ENCODE assay signal across 8 mouse cellular contexts in the genomic region with DNA sequence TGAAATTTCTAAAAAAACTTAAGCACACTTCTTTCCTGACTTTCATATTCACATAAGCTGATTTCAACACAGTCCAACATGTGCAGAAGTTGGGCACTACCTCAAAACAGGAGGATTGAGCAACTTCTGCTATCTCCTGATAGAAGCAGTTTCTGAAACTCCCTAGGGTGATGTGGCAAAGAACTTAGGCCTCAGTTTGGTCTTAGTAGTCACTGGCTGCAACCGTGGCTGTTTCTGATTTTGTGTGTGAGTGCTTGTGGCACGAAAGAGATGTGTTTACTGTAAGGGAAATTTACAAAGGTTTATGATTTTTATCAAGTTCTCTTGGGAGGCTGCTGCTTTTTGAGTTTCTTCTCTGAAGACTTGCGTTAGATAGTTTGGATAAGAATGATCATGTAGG. TPM values are rescaled to one million over a fixed set of nuclear protein-coding genes. Genes with fewer than 3 reads are reported as not detected.
A peak's percentile ranks its signal among the peaks of the same experiment; 100 is the strongest.
DNase-seq lines count a peak whose midpoint lies in the region; ATAC-seq and TF ChIP-seq lines count a peak whose summit lies in the region.

No protein-coding gene starts in this region.

- no peak for TF ChIP-seq CTCF in spleen, adult 2 months (IDR thresholded peaks at IDR 0.05; ENCODE audit: extremely low read depth, insufficient read depth, insufficient read length, insufficient replicate concordance)

- H3K27ac ChIP-seq in spleen, adult 2 months (ENCODE audit: insufficient read depth, low read length) = peak overlapping the region; percentile 98
- peak overlapping the region; percentile 67 to 92; a peak in 3 of 4 replicates for H3K27ac ChIP-seq in heart, embryonic 14.5 days (replicated peaks in 1 of 2; ENCODE audit: control insufficient read depth in 1 of 2, insufficient read depth in 1 of 2, low read depth in 2 of 2, low read length in 2 of 2)
- peak overlapping the region; percentile 96 for H3K27ac ChIP-seq in limb, embryonic 12.5 days
- peak overlapping the region; percentile 93 for H3K27ac ChIP-seq in midbrain, embryonic 12.5 days (replicated peaks)

- no peaks in the 10 kb centered on the region for H3K36me3 ChIP-seq in spleen, adult 2 months (ENCODE audit: control insufficient read depth, insufficient read depth, low read length)
- H3K36me3 ChIP-seq in heart, embryonic 14.5 days (ENCODE audit: control insufficient read depth, insufficient read depth, low read length) = no peaks in the 10 kb centered on the region
- H3K36me3 ChIP-seq in limb, embryonic 12.5 days = no peaks in the 10 kb centered on the region
- H3K36me3 ChIP-seq in midbrain, embryonic 12.5 days = no peaks in the 10 kb centered on the region

- H3K27me3 ChIP-seq in spleen, adult 2 months (ENCODE audit: control insufficient read depth, insufficient read depth, low read length) = no peaks in the 10 kb centered on the region
- no peaks in the 10 kb centered on the region for H3K27me3 ChIP-seq in heart, embryonic 14.5 days (ENCODE audit: control insufficient read depth, insufficient read depth, low read length)
- no peaks in the 10 kb centered on the region for H3K27me3 ChIP-seq in limb, embryonic 12.5 days
- H3K27me3 ChIP-seq in midbrain, embryonic 12.5 days = no peaks in the 10 kb centered on the region

- peak overlapping the region; percentile 73 for H3K4me2 ChIP-seq in heart, embryonic 14.5 days (ENCODE audit: low read length)
- H3K4me2 ChIP-seq in limb, embryonic 12.5 days = peak overlapping the region; percentile 75
- H3K4me2 ChIP-seq in midbrain, embryonic 12.5 days (replicated peaks) = peak overlapping the region; percentile 71

- H3K9me3 ChIP-seq in heart, embryonic 14.5 days (ENCODE audit: control insufficient read depth, low read length) = no peaks in the 10 kb centered on the region
- H3K9me3 ChIP-seq in limb, embryonic 12.5 days = no peaks in the 10 kb centered on the region
- no peaks in the 10 kb centered on the region for H3K9me3 ChIP-seq in midbrain, embryonic 12.5 days

- H3K4me3 ChIP-seq in spleen, adult 2 months (ENCODE audit: extremely low read depth, insufficient read depth, insufficient read length) = peak overlapping the region; percentile 28
- peak overlapping the region; percentile 83 to 96; a peak in 3 of 4 replicates for H3K4me3 ChIP-seq in heart, embryonic 14.5 days (ENCODE audit: control insufficient read depth in 1 of 2, insufficient read depth in 1 of 2, low read depth in 1 of 2, low read length in 2 of 2)
- H3K4me3 ChIP-seq in limb, embryonic 12.5 days (replicated peaks) = peak overlapping the region; percentile 86
- H3K4me3 ChIP-seq in midbrain, embryonic 12.5 days = peak overlapping the region; percentile 88

- TF ChIP-seq POLR2A in spleen, adult 2 months (IDR thresholded peaks at IDR 0.05; ENCODE audit: low read depth, low read length) = no peak; the same call in 1 of the 2 replicates

- DNase-seq in spleen, adult 2 months (ENCODE audit: low read depth in 1 of 2, low spot score in 2 of 2) = peak; percentile 19 to 37
- no peak for DNase-seq in spleen, adult 12 weeks (ENCODE audit: low spot score)
- DNase-seq in embryo, embryonic 10.5 days (ENCODE audit: low spot score) = peak; percentile 52
- peak; percentile 70 for DNase-seq in yolk sac, embryonic 10.5 days (ENCODE audit: low spot score)
- no peak for DNase-seq in urinary bladder, adult 18-20 months (ENCODE audit: low spot score in 2 of 2)

- H3K4me1 ChIP-seq in spleen, adult 2 months (ENCODE audit: control insufficient read depth, insufficient read depth, insufficient read length) = peaks cover 19% of the 10 kb centered on the region
- peaks cover 0 to 16% of the 10 kb centered on the region in 2 experiments; a peak in 2 of 4 replicates for H3K4me1 ChIP-seq in heart, embryonic 14.5 days (ENCODE audit: control insufficient read depth in 2 of 2, insufficient read depth in 2 of 2, low read length in 2 of 2)
- peaks cover 19% of the 10 kb centered on the region for H3K4me1 ChIP-seq in limb, embryonic 12.5 days (replicated peaks)
- peaks cover 21% of the 10 kb centered on the region for H3K4me1 ChIP-seq in midbrain, embryonic 12.5 days

- ATAC-seq in heart, embryonic 14.5 days (ENCODE audit: insufficient number of reproducible peaks, insufficient read depth, low FRiP score, low read depth) = no peak
- ATAC-seq in limb, embryonic 12.5 days (ENCODE audit: insufficient number of reproducible peaks, insufficient read depth, low FRiP score, low TSS enrichment, low read depth) = no peak
- ATAC-seq in midbrain, embryonic 12.5 days (ENCODE audit: low FRiP score, low read depth) = no peak

- peak overlapping the region; percentile 95 for H3K9ac ChIP-seq in heart, embryonic 14.5 days (ENCODE audit: low read length)
- peak overlapping the region; percentile 93 for H3K9ac ChIP-seq in limb, embryonic 12.5 days (replicated peaks)
- H3K9ac ChIP-seq in midbrain, embryonic 12.5 days (replicated peaks) = peak overlapping the region; percentile 86

- 2% methylated on average over 3 of the region's 3 CpGs for whole genome bisulfite sequencing in spleen, adult 2 months
- 6% methylated on average over 3 of the region's 3 CpGs for WGBS in heart, embryonic 14.5 days
- 15% methylated on average over 3 of the region's 3 CpGs for WGBS in limb, embryonic 12.5 days
- WGBS in midbrain, embryonic 12.5 days = 23% methylated on average over 3 of the region's 3 CpGs

RNA-seq across cellular contexts. Expression of a gene that starts 34.6 kb away (rescaled TPM):
- 16.5 and 18.9 TPM in 2 replicates for polyA plus RNA-seq in spleen, adult 2 months (2012; rRNA removed)
- polyA plus RNA-seq in heart, embryonic 14.5 days (2014; fragmentation: Nextera tagmentation; extraction: Ambion mirVana) = 33.2 and 40.0 TPM in 2 replicates
- 65.0 and 72.8 TPM in 2 replicates for polyA plus RNA-seq in limb, embryonic 12.5 days (2016; fragmentation: Nextera tagmentation; extraction: Ambion mirVana)
- polyA plus RNA-seq in midbrain, embryonic 12.5 days (2016; fragmentation: Nextera tagmentation; extraction: Ambion mirVana) = 47.8 and 52.2 TPM in 2 replicates

Comparison
In these comparisons a context has a peak if more than half of its experiments do, and no peak if none do; other contexts are left out.
1. DNase-seq: peak in spleen, adult 2 months (2 of 2), embryo, embryonic 10.5 days (single experiment) and yolk sac, embryonic 10.5 days (single experiment); none in spleen, adult 12 weeks (single experiment) and urinary bladder, adult 18-20 months (0 of 2).
2. H3K4me3 ChIP-seq: peak in every context shown above with its lines; median percentile 90 in heart, embryonic 14.5 days; 88 in midbrain, embryonic 12.5 days; 86 in limb, embryonic 12.5 days; 28 in spleen, adult 2 months.
3. Peak in every context shown above with its lines, with median percentiles within 50 percentile points of each other: H3K27ac ChIP-seq, H3K4me2 ChIP-seq and H3K9ac ChIP-seq.